Mouse (Mus musculus): ENCODE measurements at regions not wholly inside any gene's neighbourhood (a gene's known extent, or its start where the extent isn't known, plus 50 kb on each side); places are given as distances from the start of the nearest gene placed in this dataset.

- Histone ChIP-seq H3K4me3 (ENCODE audit: insufficient read depth, low read length) (no peak overlapping the region), H3K4me1 (ENCODE audit: control insufficient read depth, insufficient read depth, low read length) (no peaks in the 10 kb centered on the region), H3K27ac (ENCODE audit: insufficient read depth, low read length) (no peak overlapping the region)
- no peak for TF ChIP-seq CTCF (IDR thresholded peaks at IDR 0.05; ENCODE audit: extremely low read depth, insufficient read depth, low read length)
- no peak for TF ChIP-seq POLR2A (IDR thresholded peaks at IDR 0.05; ENCODE audit: extremely low read depth, insufficient read depth, low read length)
Observed at GRCm38 (mm10) chr3:83705253-83705652, 60.9 kb upstream of the Sfrp2 start.

GRCm38 (mm10) chr3:83706531-83707243 lies 59.4 kb upstream of the Sfrp2 start:
- no peak overlapping the region for H3K27ac ChIP-seq (ENCODE audit: insufficient read depth, low read length)
- no peaks in the 10 kb centered on the region for H3K4me1 ChIP-seq (ENCODE audit: control insufficient read depth, insufficient read depth, low read length)
- TF ChIP-seq CTCF (IDR thresholded peaks at IDR 0.05; ENCODE audit: extremely low read depth, insufficient read depth, low read length) (no peak), POLR2A (IDR thresholded peaks at IDR 0.05; ENCODE audit: extremely low read depth, insufficient read depth, low read length) (no peak)
- no peak overlapping the region for H3K4me3 ChIP-seq (ENCODE audit: insufficient read depth, low read length)

DNA sequence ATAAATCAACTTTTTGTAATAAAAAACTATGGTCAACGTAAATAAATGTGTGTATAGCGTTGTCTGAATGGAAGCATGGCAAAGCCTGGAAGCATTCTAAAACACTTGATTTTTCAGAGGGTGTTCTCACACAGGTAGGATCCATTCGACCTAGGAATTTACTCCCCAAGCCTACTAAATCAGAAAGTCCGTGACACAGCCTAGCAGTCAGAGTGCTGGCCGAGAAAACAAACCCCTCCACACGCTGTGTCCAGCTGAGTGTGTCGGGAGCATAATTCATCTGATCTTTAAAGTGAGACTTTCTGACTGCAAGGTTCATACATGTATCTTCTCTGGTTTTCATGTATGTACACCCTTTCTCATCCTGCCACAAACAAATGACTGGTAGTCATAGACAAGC lies 58.8 kb upstream of the Sfrp2 start:
- no peak overlapping the region for H3K27ac ChIP-seq (ENCODE audit: insufficient read depth, low read length)
- H3K4me3 ChIP-seq (ENCODE audit: insufficient read depth, low read length): no peak overlapping the region
- H3K4me1 ChIP-seq (ENCODE audit: control insufficient read depth, insufficient read depth, low read length): no peaks in the 10 kb centered on the region
- no peak for TF ChIP-seq POLR2A (IDR thresholded peaks at IDR 0.05; ENCODE audit: extremely low read depth, insufficient read depth, low read length)
- TF ChIP-seq CTCF (IDR thresholded peaks at IDR 0.05; ENCODE audit: extremely low read depth, insufficient read depth, low read length): no peak

- H3K4me3 ChIP-seq (ENCODE audit: insufficient read depth, low read length): no peak overlapping the region
- H3K27ac ChIP-seq (ENCODE audit: insufficient read depth, low read length): no peak overlapping the region
- H3K4me1 ChIP-seq (ENCODE audit: control insufficient read depth, insufficient read depth, low read length): no peaks in the 10 kb centered on the region
- TF ChIP-seq CTCF (IDR thresholded peaks at IDR 0.05; ENCODE audit: extremely low read depth, insufficient read depth, low read length): no peak
- no peak for TF ChIP-seq POLR2A (IDR thresholded peaks at IDR 0.05; ENCODE audit: extremely low read depth, insufficient read depth, low read length)
Observed at GRCm38 (mm10) chr3:83708973-83709372, 57.1 kb upstream of the Sfrp2 start.

DNA sequence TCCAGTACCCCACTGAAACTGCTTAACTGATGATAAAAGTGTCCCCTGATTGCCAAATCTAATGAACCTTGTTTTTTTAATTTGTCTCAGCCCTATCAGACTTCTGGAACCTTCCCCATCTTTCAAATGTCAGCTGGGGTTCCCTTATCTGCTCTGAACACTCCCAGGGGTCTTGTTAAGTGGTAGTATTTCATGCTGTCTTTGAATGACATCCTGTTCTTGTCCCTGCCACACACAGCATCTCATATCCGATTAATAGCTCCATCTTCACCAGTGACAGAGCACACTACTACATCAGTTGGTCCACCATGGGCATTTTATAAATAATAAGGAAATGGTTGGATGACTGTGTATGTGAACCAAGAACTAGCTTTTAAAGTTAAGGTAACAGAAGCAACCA lies 56.6 kb upstream of the Sfrp2 start:
- TF ChIP-seq CTCF (IDR thresholded peaks at IDR 0.05; ENCODE audit: extremely low read depth, insufficient read depth, low read length) (no peak), POLR2A (IDR thresholded peaks at IDR 0.05; ENCODE audit: extremely low read depth, insufficient read depth, low read length) (no peak)
- no peaks in the 10 kb centered on the region for H3K4me1 ChIP-seq (ENCODE audit: control insufficient read depth, insufficient read depth, low read length)
- no peak overlapping the region for H3K27ac ChIP-seq (ENCODE audit: insufficient read depth, low read length)
- H3K4me3 ChIP-seq (ENCODE audit: insufficient read depth, low read length): no peak overlapping the region

GRCm38 (mm10) chr3:83710995-83711541 lies 55.1 kb upstream of the Sfrp2 start:
- H3K4me1 ChIP-seq (ENCODE audit: control insufficient read depth, insufficient read depth, low read length): no peaks in the 10 kb centered on the region
- TF ChIP-seq POLR2A (IDR thresholded peaks at IDR 0.05; ENCODE audit: extremely low read depth, insufficient read depth, low read length): no peak
- TF ChIP-seq CTCF (IDR thresholded peaks at IDR 0.05; ENCODE audit: extremely low read depth, insufficient read depth, low read length): no peak
- H3K27ac ChIP-seq (ENCODE audit: insufficient read depth, low read length): no peak overlapping the region
- H3K4me3 ChIP-seq (ENCODE audit: insufficient read depth, low read length): no peak overlapping the region

DNA sequence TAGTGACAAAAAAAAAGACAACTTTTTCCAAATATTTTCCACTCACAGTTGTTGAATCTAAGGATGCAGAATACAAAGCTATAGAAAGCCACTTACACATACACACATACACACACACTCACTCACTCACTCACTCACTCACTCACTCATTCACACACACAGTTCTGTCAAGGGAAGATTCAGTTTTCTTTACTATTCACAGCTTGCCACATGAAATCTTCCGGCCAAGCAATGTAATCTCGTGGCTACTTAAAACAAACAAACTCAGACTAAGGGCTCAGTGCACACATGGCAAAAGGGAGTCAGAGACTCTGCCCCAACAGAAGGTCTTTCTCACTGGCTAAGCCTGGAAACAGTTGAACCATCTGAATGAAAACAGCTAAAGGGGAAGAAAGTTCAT lies 53.8 kb upstream of the Sfrp2 start:
- TF ChIP-seq POLR2A (IDR thresholded peaks at IDR 0.05; ENCODE audit: extremely low read depth, insufficient read depth, low read length): no peak
- TF ChIP-seq CTCF (IDR thresholded peaks at IDR 0.05; ENCODE audit: extremely low read depth, insufficient read depth, low read length): no peak
- Histone ChIP-seq H3K4me1 (ENCODE audit: control insufficient read depth, insufficient read depth, low read length) (no peaks in the 10 kb centered on the region), H3K4me3 (ENCODE audit: insufficient read depth, low read length) (no peak overlapping the region), H3K27ac (ENCODE audit: insufficient read depth, low read length) (no peak overlapping the region)

GRCm38 (mm10) chr3:83714572-83714971 lies 51.5 kb upstream of the Sfrp2 start:
- Histone ChIP-seq H3K4me1 (ENCODE audit: control insufficient read depth, insufficient read depth, low read length) (no peaks in the 10 kb centered on the region), H3K4me3 (ENCODE audit: insufficient read depth, low read length) (no peak overlapping the region), H3K27ac (ENCODE audit: insufficient read depth, low read length) (no peak overlapping the region)
- 0 out of 2 replicates have a peak, but pooled peaks have one; percentile 10 for TF ChIP-seq CTCF (IDR thresholded peaks at IDR 0.05; ENCODE audit: extremely low read depth, insufficient read depth, low read length)
- TF ChIP-seq POLR2A (IDR thresholded peaks at IDR 0.05; ENCODE audit: extremely low read depth, insufficient read depth, low read length): no peak
